Mouse (Mus musculus): ENCODE data around the gene Oca2.

- no peak for TF ChIP-seq CTCF (conservative IDR thresholded peaks at IDR 0.05; ENCODE audit: insufficient read depth, insufficient read length, low read depth, low read length)
- no peak for TF ChIP-seq POLR2A (IDR thresholded peaks at IDR 0.05; ENCODE audit: low read depth, low read length)
Measured at GRCm38 (mm10) chr7:56348528-56348927, 109.0 kb downstream of the Oca2 start.

Measured in kidney, adult 2 months (tissue).